Mouse (Mus musculus) stomach, postnatal 0 days (tissue): ENCODE data around the gene Ccdc12. TPM values are rescaled to one million over a fixed set of nuclear protein-coding genes. Genes with fewer than 3 reads are reported as not detected.
A peak's percentile ranks its signal among the peaks of the same experiment; 100 is the strongest.

Experiments
- ATAC-seq: fragments of 200-750 bp; cut with Nextera tagmentation; 2 replicates; pipeline ENCODE4 v1.8.0; 2017; ENCODE audit not compliant: low FRiP score, low TSS enrichment
- DNase-seq: peaks from one replicate; pipeline ENCODE4 v3.0.0-alpha.2; 2016; ENCODE audit warnings: low spot score
- H3K27ac ChIP-seq: fragments of 300-500 bp; sonication (generic); replicated peaks from 2 replicates; pipeline ENCODE4 v1.5.1; 2014; ENCODE audit warnings: mild to moderate bottlenecking, control low read depth
- H3K27me3 ChIP-seq: fragments of 300-500 bp; sonication (generic); 2 replicates; pipeline ENCODE4 v1.6.1; 2014; ENCODE audit warnings: low read length; ENCODE audit not compliant: control insufficient read depth, insufficient read depth
- H3K36me3 ChIP-seq: fragments of 300-500 bp; sonication (generic); 2 replicates; pipeline ENCODE4 v1.6.1; 2014; ENCODE audit warnings: low read length, mixed read lengths; ENCODE audit not compliant: control insufficient read depth, insufficient read depth
- H3K4me1 ChIP-seq: fragments of 300-500 bp; sonication (generic); replicated peaks from 2 replicates; pipeline ENCODE4 v1.6.1; 2014; ENCODE audit warnings: antibody characterized with exemption; ENCODE audit not compliant: control insufficient read depth, insufficient read depth
- H3K4me2 ChIP-seq: fragments of 300-500 bp; sonication (generic); replicated peaks from 2 replicates; pipeline ENCODE4 v1.6.1; 2014; ENCODE audit warnings: low read depth, mild to moderate bottlenecking, control low read depth, moderate library complexity
- H3K4me3 ChIP-seq: fragments of 300-500 bp; sonication (generic); 2 replicates; pipeline ENCODE4 v1.5.1; 2014; ENCODE audit warnings: low read depth, low read length, control low read depth
- H3K9ac ChIP-seq: fragments of 300-500 bp; sonication (generic); 2 replicates; pipeline ENCODE4 v1.6.1; 2014; ENCODE audit warnings: mild to moderate bottlenecking, low read length, control low read depth, mixed read lengths
- H3K9me3 ChIP-seq: fragments of 300-500 bp; sonication (generic); 2 replicates; pipeline ENCODE4 v1.6.1; 2016; ENCODE audit warnings: low read length; ENCODE audit not compliant: control insufficient read depth
- CTCF ChIP-seq: IDR thresholded peaks from 2 replicates; pipeline ENCODE4 v1.5.1; 2016; ENCODE audit warnings: antibody characterized with exemption, low read depth, mild to moderate bottlenecking, moderate library complexity
- EP300 ChIP-seq: optimal IDR thresholded peaks from 2 replicates; pipeline ENCODE3; 2016; ENCODE audit warnings: antibody characterized with exemption
- WGBS: fragments of 180-500 bp; shearing (Covaris S2); extraction: QIAGEN DNeasy Blood & Tissue Kit; methylation state at CpG from one replicate; pipeline ENCODE4 v1.1.7; 2014; 5-methylcytosine and 5-hydroxymethylcytosine counted together
- polyA plus RNA-seq: library from polyadenylated mRNA; unstranded; fragments of >200 nt; fragmentation: Nextera tagmentation; extraction: Ambion mirVana; gene quantifications from 2 replicates; pipeline ENCODE4 v1.2.1, GENCODE M21; 2015

The Ccdc12 gene
- polyA plus RNA-seq, 1 experiment from 2014 or later: 139 TPM

DNA sequence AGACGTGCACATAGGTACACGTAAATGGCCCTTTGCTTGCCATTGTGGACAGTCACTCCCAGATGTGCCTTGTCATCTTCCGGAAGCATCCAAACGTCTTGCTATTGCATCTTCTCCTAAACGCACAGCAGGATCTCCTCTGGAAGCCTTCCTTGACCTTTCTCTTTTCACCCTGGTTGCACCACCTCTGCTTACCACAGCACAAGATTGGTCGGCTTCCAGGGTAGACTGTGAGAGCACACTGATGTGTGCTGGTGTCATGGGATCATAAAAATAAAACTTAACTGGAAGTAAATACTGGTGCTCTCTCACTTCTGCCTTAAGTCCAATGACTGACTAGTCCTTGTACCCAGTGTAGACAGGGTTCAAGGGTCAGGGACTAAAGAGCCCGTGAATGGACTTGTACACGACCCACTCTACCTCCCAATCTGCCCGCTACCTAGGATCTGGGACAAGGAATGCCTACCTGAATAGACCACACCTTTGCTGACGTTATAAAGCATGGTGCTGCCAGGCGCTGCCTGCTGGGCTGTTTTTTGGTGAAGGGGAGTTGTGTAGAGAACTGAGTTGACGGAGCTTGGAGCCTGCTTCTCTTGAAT lies 33.6 kb upstream of the Ccdc12 start:
- WGBS: 67% methylated on average over 12 of the region's 12 CpGs
- ATAC-seq (no peak), DNase-seq (no peak)
- Histone ChIP-seq H3K4me3 (no peak overlapping the region), H3K9ac (no peak overlapping the region), H3K27me3 (no peaks in the 10 kb centered on the region), H3K9me3 (no peaks in the 10 kb centered on the region), H3K36me3 (peaks cover 14% of the 10 kb centered on the region), H3K4me1 (0 out of 2 replicates have a peak, but pooled peaks cover 3% of the 10 kb centered on the region), H3K4me2 (no peak overlapping the region), H3K27ac (no peak overlapping the region)
- TF ChIP-seq CTCF: no peak
- no peak for TF ChIP-seq EP300

GRCm38 (mm10) chr9:110623416-110624195 lies 32.7 kb upstream of the Ccdc12 start:
- ATAC-seq (no peak), DNase-seq (no peak)
- Histone ChIP-seq H3K27ac (0 out of 2 replicates have a peak overlapping the region, but pooled peaks have one; percentile 35), H3K9ac (peak overlapping the region; percentile 73), H3K9me3 (no peaks in the 10 kb centered on the region), H3K4me1 (0 out of 2 replicates have a peak, but pooled peaks cover 3% of the 10 kb centered on the region), H3K4me3 (peak overlapping the region; percentile 52), H3K4me2 (peak overlapping the region; percentile 93), H3K27me3 (no peaks in the 10 kb centered on the region), H3K36me3 (peaks cover 8% of the 10 kb centered on the region)
- 43% methylated on average over 8 of the region's 8 CpGs for WGBS
- TF ChIP-seq CTCF: no peak
- no peak for TF ChIP-seq EP300

DNA sequence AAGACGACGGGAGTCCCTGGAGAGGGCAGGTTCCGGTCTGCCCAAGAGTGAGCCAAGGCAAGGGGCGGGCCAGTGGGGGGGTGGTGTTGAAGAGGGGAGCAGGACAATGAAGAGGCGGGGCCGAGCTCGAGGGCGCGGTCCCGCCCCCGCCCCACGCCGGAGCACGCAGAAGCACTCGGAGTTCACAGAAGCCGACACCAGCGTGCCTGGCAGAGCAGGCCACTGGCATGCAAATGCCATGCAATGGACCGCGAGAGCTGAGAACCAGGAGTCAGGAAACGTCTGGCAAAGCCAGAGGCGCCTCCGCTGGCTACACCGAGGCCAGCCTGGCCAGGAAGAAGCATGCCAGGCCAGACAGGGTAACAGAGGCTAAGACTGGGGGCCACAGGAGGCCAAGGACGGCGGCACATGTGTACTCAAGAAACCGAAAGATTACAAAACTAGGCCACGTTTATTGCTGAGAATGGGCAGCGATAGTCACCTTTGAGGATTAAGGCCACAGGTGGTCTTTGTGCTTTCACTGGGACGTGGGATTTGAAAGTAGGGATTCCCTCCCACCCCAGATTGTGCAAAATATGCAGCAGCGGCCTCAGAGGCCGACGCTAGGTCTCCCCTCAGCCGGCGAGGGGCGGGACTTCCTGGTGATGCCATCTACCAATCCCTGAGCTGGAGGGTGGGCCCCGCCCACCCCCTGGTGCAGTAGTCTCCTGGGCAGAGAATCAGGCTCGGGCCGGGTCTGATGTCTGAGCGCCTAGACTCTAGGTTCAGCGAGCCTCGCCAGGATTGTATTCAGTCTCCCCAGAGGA lies 31.7 kb upstream of the Ccdc12 start, which contains the start of gene Nradd:
TSS of gene Nradd (minus strand) at position 92 of the 806 bp plus-strand sequence.
- no peak for TF ChIP-seq EP300
- no peak for TF ChIP-seq CTCF
- peak within 1 kb of the TSS; percentile 73 for H3K9ac ChIP-seq
- H3K27me3 ChIP-seq: no peaks in the 10 kb centered on the region
- H3K36me3 ChIP-seq: no peaks in the 10 kb centered on the region; the same call in 1 of the 2 replicates
- H3K4me1 ChIP-seq: 0 out of 2 replicates have a peak, but pooled peaks cover 3% of the 10 kb centered on the region
- H3K9me3 ChIP-seq: no peaks in the 10 kb centered on the region
- H3K4me2 ChIP-seq: peak within 1 kb of the TSS; percentile 93
- H3K4me3 ChIP-seq: peak within 1 kb of the TSS; percentile 52
- DNase-seq (peak; percentile 90), ATAC-seq (peak; percentile 88)
- H3K27ac ChIP-seq: peak within 1 kb of the TSS; percentile 86
- WGBS: 2% methylated on average over 41 of the region's 41 CpGs

- no peak for ATAC-seq
- TF ChIP-seq CTCF: no peak
- TF ChIP-seq EP300: no peak
- Histone ChIP-seq H3K9me3 (no peaks in the 10 kb centered on the region), H3K36me3 (no peaks in the 10 kb centered on the region; the same call in 1 of the 2 replicates), H3K27me3 (no peaks in the 10 kb centered on the region), H3K9ac (peak overlapping the region; percentile 73), H3K4me2 (peak overlapping the region; percentile 93), H3K4me3 (peak overlapping the region; percentile 52), H3K27ac (0 out of 2 replicates have a peak overlapping the region, but pooled peaks have one; percentile 86), H3K4me1 (0 out of 2 replicates have a peak, but pooled peaks cover 3% of the 10 kb centered on the region)
- no peak for DNase-seq
- 73% methylated on average over 11 of the region's 11 CpGs for WGBS
Observed at GRCm38 (mm10) chr9:110625350-110625908, 30.9 kb upstream of the Ccdc12 start.

GRCm38 (mm10) chr9:110630171-110630570 lies 26.1 kb upstream of the Ccdc12 start:
- no peak overlapping the region for H3K4me3 ChIP-seq
- no peak overlapping the region for H3K4me2 ChIP-seq
- H3K36me3 ChIP-seq: peaks cover 3% of the 10 kb centered on the region; the same call in 1 of the 2 replicates
- ATAC-seq: no peak
- H3K9ac ChIP-seq: no peak overlapping the region
- 85% methylated on average over 15 of the region's 15 CpGs for WGBS
- H3K4me1 ChIP-seq: 0 out of 2 replicates have a peak, but pooled peaks cover under 1% of the 10 kb centered on the region
- no peak overlapping the region for H3K27ac ChIP-seq
- no peak for TF ChIP-seq EP300
- DNase-seq: no peak
- H3K9me3 ChIP-seq: no peaks in the 10 kb centered on the region
- no peaks in the 10 kb centered on the region for H3K27me3 ChIP-seq
